Mouse (Mus musculus): ENCODE results near the gene Mrpl12. TPM values are rescaled to one million over a fixed set of nuclear protein-coding genes. Genes with fewer than 3 reads are reported as not detected.
"Not testable (repeated sequence)": the region's sequence is repeated elsewhere in the genome, so short reads cannot be mapped to it uniquely, and the experiment has no call there.

Gene Mrpl12
- total RNA-seq, 4 experiments from 2014 or later, result 233 to 251 (median 242) TPM

- no peak for DNase-seq (ENCODE audit: low spot score)
Observed at GRCm38 (mm10) chr11:120508290-120508870, 24.0 kb downstream of the Mrpl12 start.

- DNase-seq (ENCODE audit: low spot score), result no peak
Observed at GRCm38 (mm10) chr11:120509940-120510339, 25.5 kb downstream of the Mrpl12 start.

- DNase-seq (ENCODE audit: low spot score), result no peak
Observed at GRCm38 (mm10) chr11:120510375-120511030, 26.1 kb downstream of the Mrpl12 start.

- no peak for DNase-seq (ENCODE audit: low spot score)
Observed at GRCm38 (mm10) chr11:120512790-120513453, 28.5 kb downstream of the Mrpl12 start.

GRCm38 (mm10) chr11:120514262-120514661, 29.8 kb downstream of the Mrpl12 start:
- DNase-seq (ENCODE audit: low spot score), result not testable (repeated sequence)

- peak; percentile 90 for DNase-seq (ENCODE audit: low spot score)
Observed at GRCm38 (mm10) chr11:120515611-120516010, 31.2 kb downstream of the Mrpl12 start.

- DNase-seq (ENCODE audit: low spot score), result no peak
Observed at GRCm38 (mm10) chr11:120517147-120517546, 32.7 kb downstream of the Mrpl12 start.

- DNase-seq (ENCODE audit: low spot score), result peak; percentile 81
Observed at GRCm38 (mm10) chr11:120518027-120518426, 33.6 kb downstream of the Mrpl12 start.

GRCm38 (mm10) chr11:120518558-120518957, 34.1 kb downstream of the Mrpl12 start:
- no peak for DNase-seq (ENCODE audit: low spot score)

- DNase-seq (ENCODE audit: low spot score), result peak; percentile 80
Observed at GRCm38 (mm10) chr11:120519738-120520137, 35.3 kb downstream of the Mrpl12 start.

GRCm38 (mm10) chr11:120520498-120520897, 36.1 kb downstream of the Mrpl12 start:
- no peak for DNase-seq (ENCODE audit: low spot score)

GRCm38 (mm10) chr11:120520967-120521540, 36.6 kb downstream of the Mrpl12 start:
- DNase-seq (ENCODE audit: low spot score), result peak; percentile 65

- no peak for DNase-seq (ENCODE audit: low spot score)
Observed at GRCm38 (mm10) chr11:120522581-120522980, 38.2 kb downstream of the Mrpl12 start.

- DNase-seq (ENCODE audit: low spot score), result no peak
Observed at GRCm38 (mm10) chr11:120525959-120526358, 41.5 kb downstream of the Mrpl12 start.

GRCm38 (mm10) chr11:120527690-120528354, 43.4 kb downstream of the Mrpl12 start:
- DNase-seq (ENCODE audit: low spot score), result no peak

- DNase-seq (ENCODE audit: low spot score), result no peak
Observed at GRCm38 (mm10) chr11:120528903-120529302, 44.5 kb downstream of the Mrpl12 start.

GRCm38 (mm10) chr11:120530085-120530964, 45.9 kb downstream of the Mrpl12 start, which contains the start of gene Gcgr:
Gene Gcgr, plus strand, starts transcription at chr11:120530699.
- DNase-seq (ENCODE audit: low spot score), result no peak

GRCm38 (mm10) chr11:120531646-120532045, 47.2 kb downstream of the Mrpl12 start:
- DNase-seq (ENCODE audit: low spot score), result no peak

GRCm38 (mm10) chr11:120534093-120534492, 49.7 kb downstream of the Mrpl12 start:
- no peak for DNase-seq (ENCODE audit: low spot score)

GRCm38 (mm10) chr11:120535145-120535544, 50.7 kb downstream of the Mrpl12 start:
- DNase-seq (ENCODE audit: low spot score), result no peak

- no peak for DNase-seq (ENCODE audit: low spot score)
Observed at GRCm38 (mm10) chr11:120535804-120536203, 51.4 kb downstream of the Mrpl12 start.

All from heart, adult 8-10 months (tissue).